Mouse (Mus musculus) heart, embryonic 14.5 days (tissue): ENCODE measurements around the gene Mrgpra2a. TPM values are rescaled to one million over a fixed set of nuclear protein-coding genes. Genes with fewer than 3 reads are reported as not detected.
"Not testable (repeated sequence)": the region's sequence is repeated elsewhere in the genome, so short reads cannot be mapped to it uniquely, and the experiment has no call there.

ENCODE experiments used
- ATAC-seq: fragments of 200-750 bp; cut with Nextera tagmentation; 2 replicates; pipeline ENCODE4 v1.8.0; 2017; ENCODE audit warnings: low read depth, moderate TSS enrichment; ENCODE audit not compliant: insufficient number of reproducible peaks, insufficient read depth, low FRiP score
- H3K27ac ChIP-seq, 2 experiments: fragments of 200-500 bp in 1 of 2; fragments of 300-500 bp in 1 of 2; sonication (generic) in 1 of 2; replicated peaks in 1 of 2; 2 replicates each; pipeline ENCODE4 v1.5.1; 2012 to 2014; ENCODE audit warnings: low read depth in 2 of 2, low read length in 2 of 2, control low read depth in 1 of 2, mild to moderate bottlenecking in 1 of 2, mixed read lengths in 1 of 2; ENCODE audit not compliant: control insufficient read depth in 1 of 2, insufficient read depth in 1 of 2
- H3K27me3 ChIP-seq: fragments of 300-500 bp; sonication (generic); 2 replicates; pipeline ENCODE4 v1.6.1; 2014; ENCODE audit warnings: mild to moderate bottlenecking, low read length, control low read depth; ENCODE audit not compliant: control insufficient read depth, insufficient read depth
- H3K36me3 ChIP-seq: fragments of 300-500 bp; sonication (generic); 2 replicates; pipeline ENCODE4 v1.6.1; 2014; ENCODE audit warnings: mild to moderate bottlenecking, control low read depth, low read length, mixed read lengths; ENCODE audit not compliant: control insufficient read depth, insufficient read depth
- H3K4me1 ChIP-seq, 2 experiments: fragments of 200-500 bp in 1 of 2; fragments of 300-500 bp in 1 of 2; sonication (generic) in 1 of 2; 2 replicates each; pipeline ENCODE4 v1.6.1; 2012 to 2014; ENCODE audit warnings: low read length in 2 of 2, control low read depth in 1 of 2, mixed read lengths in 1 of 2; ENCODE audit not compliant: control insufficient read depth in 2 of 2, insufficient read depth in 2 of 2
- H3K4me2 ChIP-seq: fragments of 300-500 bp; sonication (generic); 2 replicates; pipeline ENCODE4 v1.6.1; 2014; ENCODE audit warnings: mild to moderate bottlenecking, low read length
- H3K4me3 ChIP-seq, 2 experiments: fragments of 200-500 bp in 1 of 2; fragments of 300-500 bp in 1 of 2; sonication (generic) in 1 of 2; 2 replicates each; pipeline ENCODE4 v1.5.1; 2012 to 2014; ENCODE audit warnings: low read length in 2 of 2, mild to moderate bottlenecking in 2 of 2, control low read depth in 1 of 2, low read depth in 1 of 2, moderate library complexity in 1 of 2; ENCODE audit not compliant: control insufficient read depth in 1 of 2, insufficient read depth in 1 of 2
- H3K9ac ChIP-seq: fragments of 300-500 bp; sonication (generic); 2 replicates; pipeline ENCODE4 v1.6.1; 2014; ENCODE audit warnings: mild to moderate bottlenecking, low read length
- H3K9me3 ChIP-seq: fragments of 300-500 bp; sonication (generic); 2 replicates; pipeline ENCODE4 v1.6.1; 2016; ENCODE audit warnings: low read length, control low read depth; ENCODE audit not compliant: control insufficient read depth
- WGBS: fragments of 180-500 bp; shearing (Covaris S2); extraction: QIAGEN DNeasy Blood & Tissue Kit; methylation state at CpG from one replicate; pipeline ENCODE4 v1.1.7; 2014; 5-methylcytosine and 5-hydroxymethylcytosine counted together
- polyA plus RNA-seq: library from polyadenylated mRNA; unstranded; fragments of >200 nt; fragmentation: Nextera tagmentation; extraction: Ambion mirVana; gene quantifications from 2 replicates; pipeline ENCODE4 v1.2.1, GENCODE M21; 2014

The Mrgpra2a gene
- polyA plus RNA-seq, 1 experiment from 2014 or later: not detected

DNA sequence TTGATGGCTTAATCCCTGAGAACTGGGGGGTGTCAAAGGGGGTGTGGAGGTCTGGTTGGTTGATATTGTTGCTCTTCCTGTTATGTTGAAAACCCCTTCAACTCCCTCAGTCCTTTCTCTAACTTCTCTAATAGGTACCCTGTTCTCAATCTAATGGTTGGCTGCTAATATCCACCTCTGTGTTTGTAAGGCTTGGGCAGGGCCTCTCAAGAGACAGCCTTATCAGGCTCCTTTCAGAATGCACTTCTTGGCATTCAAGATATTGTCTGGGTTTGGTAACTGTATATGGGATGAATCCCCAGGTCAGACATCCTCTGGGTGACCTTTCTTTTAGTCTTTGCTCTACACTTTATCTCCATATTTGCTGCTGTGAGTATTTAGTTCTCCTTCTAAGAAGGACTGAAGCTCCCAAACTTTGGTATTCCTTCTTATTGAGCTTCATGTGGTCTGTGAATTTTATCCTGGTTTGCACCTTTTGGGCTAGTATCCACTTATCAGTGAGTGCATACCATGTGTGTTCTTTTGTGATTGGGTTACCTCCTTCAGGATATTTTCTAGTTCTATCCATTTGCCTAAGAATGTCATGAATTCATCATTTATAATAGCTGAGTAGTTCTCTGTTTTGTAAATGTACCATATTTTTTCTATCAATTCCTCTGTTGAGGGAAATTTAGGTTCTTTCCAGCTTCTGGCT lies 24.0 kb downstream of the Mrgpra2a start:
- H3K4me3 ChIP-seq, H3K9ac ChIP-seq, ATAC-seq, H3K9me3 ChIP-seq, H3K4me1 ChIP-seq, H3K36me3 ChIP-seq, H3K27me3 ChIP-seq, H3K4me2 ChIP-seq, H3K27ac ChIP-seq: not testable (repeated sequence)

DNA sequence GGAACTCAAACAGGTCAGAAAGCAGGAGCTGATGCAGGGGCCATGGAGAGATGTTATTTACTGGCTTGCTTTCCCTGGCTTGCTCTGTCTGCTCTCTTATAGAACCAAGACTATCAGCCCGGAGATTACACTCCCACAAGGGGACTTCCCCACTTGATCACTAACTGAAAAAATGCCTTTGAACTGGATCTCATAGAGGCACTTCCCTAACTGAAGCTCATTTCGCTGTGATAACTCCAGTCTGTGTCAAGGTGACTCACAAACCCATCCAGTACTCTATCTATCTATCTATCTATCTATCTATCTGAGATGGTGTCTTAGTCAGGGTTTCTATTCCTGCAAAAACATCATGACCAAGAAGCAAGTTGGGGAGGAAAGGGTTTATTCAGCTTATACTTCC lies 41.3 kb downstream of the Mrgpra2a start:
- WGBS: 49% methylated on average over 2 of the region's 2 CpGs
- H3K27me3 ChIP-seq: no peaks in the 10 kb centered on the region
- no peak overlapping the region for H3K9ac ChIP-seq
- H3K27ac ChIP-seq: no peak overlapping the region
- no peak overlapping the region for H3K4me3 ChIP-seq
- H3K4me1 ChIP-seq: no peaks in the 10 kb centered on the region
- ATAC-seq: no peak
- H3K36me3 ChIP-seq: no peaks in the 10 kb centered on the region
- 0 out of 2 replicates have a peak, but pooled peaks cover 10% of the 10 kb centered on the region for H3K9me3 ChIP-seq
- no peak overlapping the region for H3K4me2 ChIP-seq

- no peak overlapping the region for H3K4me2 ChIP-seq
- WGBS: 42% methylated on average over 1 of the region's 1 CpGs
- no peaks in the 10 kb centered on the region for H3K36me3 ChIP-seq
- H3K9me3 ChIP-seq: 0 out of 2 replicates have a peak, but pooled peaks cover 10% of the 10 kb centered on the region
- no peaks in the 10 kb centered on the region for H3K4me1 ChIP-seq
- no peaks in the 10 kb centered on the region for H3K27me3 ChIP-seq
- H3K4me3 ChIP-seq: no peak overlapping the region
- no peak overlapping the region for H3K27ac ChIP-seq
- no peak for ATAC-seq
- H3K9ac ChIP-seq: no peak overlapping the region
These were observed 42.4 kb downstream of the Mrgpra2a start for GRCm38 (mm10) chr7:47409545-47409944.

DNA sequence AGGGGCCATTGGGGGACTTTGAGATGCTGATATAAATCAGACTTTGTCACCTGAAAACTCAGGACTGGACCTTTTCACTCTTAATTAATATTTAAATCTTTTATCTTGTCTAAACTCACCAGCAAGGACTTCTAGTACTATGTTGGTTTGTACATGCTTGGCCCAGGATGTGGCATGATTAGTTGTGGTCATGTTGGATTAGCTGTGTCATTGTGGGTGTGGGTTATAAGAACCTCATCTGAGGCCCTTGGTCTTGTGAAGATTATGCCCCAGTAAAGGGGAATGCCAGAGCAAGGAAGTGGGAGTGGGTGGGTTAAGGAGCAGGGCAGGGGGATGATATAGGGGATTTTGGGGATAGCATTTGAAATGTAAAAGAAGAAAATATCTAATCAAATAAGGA lies 50.8 kb downstream of the Mrgpra2a start:
- Histone ChIP-seq H3K4me1 (no peaks in the 10 kb centered on the region), H3K9ac (no peak overlapping the region), H3K4me3 (no peak overlapping the region), H3K27me3 (no peaks in the 10 kb centered on the region), H3K4me2 (no peak overlapping the region), H3K9me3 (peaks cover 13% of the 10 kb centered on the region), H3K27ac (no peak overlapping the region), H3K36me3 (no peaks in the 10 kb centered on the region)
- no peak for ATAC-seq

Other genes starting within 250 kb of the Mrgpra2a start
- gene Mrgpra6, start 247.2 kb downstream of the Mrgpra2a start, polyA plus RNA-seq: not detected in 2 replicates
- gene Mrgpra9, start 199.3 kb downstream of the Mrgpra2a start, polyA plus RNA-seq: not detected in 2 replicates
- not detected in 2 replicates for gene Mrgpra1, start 97.9 kb downstream of the Mrgpra2a start, polyA plus RNA-seq
- gene Mrgpra2b, start 76.7 kb upstream of the Mrgpra2a start, polyA plus RNA-seq: not detected in 2 replicates
- gene Mrgpra3, start 149.2 kb upstream of the Mrgpra2a start, polyA plus RNA-seq: not detected in 2 replicates